Mouse (Mus musculus) C2C12 (cell line): Measurements from ENCODE around the gene Begain. TPM values are rescaled to one million over a fixed set of nuclear protein-coding genes. Genes with fewer than 3 reads are reported as not detected.

Experiments used
- H3K27me3 ChIP-seq: one replicate; pipeline ENCODE4 v1.6.1; 2011; ENCODE audit not compliant: control insufficient read depth, insufficient read depth, insufficient read length
- H3K36me3 ChIP-seq: one replicate; pipeline ENCODE4 v1.6.1; 2011; ENCODE audit not compliant: control insufficient read depth, insufficient read depth
- H3K4me3 ChIP-seq: one replicate; pipeline ENCODE4 v1.5.1; 2011; ENCODE audit warnings: mild to moderate bottlenecking, control low read depth; ENCODE audit not compliant: poor library complexity, insufficient read depth, severe bottlenecking
- H3K79me2 ChIP-seq: one replicate; pipeline ENCODE4 v1.6.1; 2011; ENCODE audit not compliant: control insufficient read depth, insufficient read depth
- H3K79me3 ChIP-seq: one replicate; pipeline ENCODE4 v1.6.1; 2011; ENCODE audit warnings: low read depth, control low read depth
- H3ac ChIP-seq: one replicate; pipeline ENCODE3; 2011; ENCODE audit warnings: low read depth; ENCODE audit not compliant: control insufficient read depth, insufficient read length
- CEBPB ChIP-seq: IDR thresholded peaks from one replicate; pipeline ENCODE4 v1.6.1; 2011; ENCODE audit warnings: low read depth, mild to moderate bottlenecking, control low read depth, moderate library complexity
- CTCF ChIP-seq: IDR thresholded peaks from one replicate; pipeline ENCODE4 v1.5.1; 2011; ENCODE audit not compliant: control insufficient read depth, insufficient read depth, insufficient read length
- FOSL1 ChIP-seq: IDR thresholded peaks from one replicate; pipeline ENCODE4 v1.8.0; 2011; ENCODE audit warnings: mild to moderate bottlenecking, low read length; ENCODE audit not compliant: poor library complexity, insufficient read depth, severe bottlenecking
- MAX ChIP-seq: IDR thresholded peaks from one replicate; pipeline ENCODE4 v1.6.1; 2011; ENCODE audit warnings: mild to moderate bottlenecking, control low read depth
- MYOD1 ChIP-seq: IDR thresholded peaks from one replicate; pipeline ENCODE4 v1.6.1; 2011; ENCODE audit warnings: low read depth; ENCODE audit not compliant: control insufficient read depth, insufficient read length
- MYOG ChIP-seq: IDR thresholded peaks from one replicate; pipeline ENCODE4 v1.6.1; 2011; ENCODE audit not compliant: control insufficient read depth, insufficient read length; ENCODE audit errors: extremely low read depth
- USF1 ChIP-seq: IDR thresholded peaks from one replicate; pipeline ENCODE4 v1.6.1; 2011; ENCODE audit warnings: low read depth, mild to moderate bottlenecking, control low read depth, moderate library complexity
- polyA plus RNA-seq: library from polyadenylated mRNA; unstranded; fragments of >200 nt; fragmentation: generic; extraction: Trizol; gene quantifications from one replicate; pipeline ENCODE4 v1.2.1, GENCODE M21; 2012; ENCODE audit warnings: missing spikeins

The Begain gene
- polyA plus RNA-seq, 1 experiment: 0.11 TPM

GRCm38 (mm10) chr12:109083476-109083875, 15.5 kb upstream of the Begain start:
- no peaks in the 10 kb centered on the region for H3K36me3 ChIP-seq
- no peaks in the 10 kb centered on the region for H3K79me3 ChIP-seq
- no peak overlapping the region for H3K4me3 ChIP-seq
- no peak overlapping the region for H3ac ChIP-seq
- TF ChIP-seq MAX: no peak
- H3K79me2 ChIP-seq: no peaks in the 10 kb centered on the region
- peaks cover 6% of the 10 kb centered on the region for H3K27me3 ChIP-seq

- H3ac ChIP-seq: no peak overlapping the region
- no peaks in the 10 kb centered on the region for H3K79me2 ChIP-seq
- no peaks in the 10 kb centered on the region for H3K79me3 ChIP-seq
- H3K36me3 ChIP-seq: no peaks in the 10 kb centered on the region
- no peak for TF ChIP-seq MYOG
- TF ChIP-seq MYOD1: no peak
- no peak for TF ChIP-seq CTCF
- peak; percentile 24 for TF ChIP-seq USF1
- TF ChIP-seq CEBPB: no peak
- H3K27me3 ChIP-seq: no peaks in the 10 kb centered on the region
- no peak overlapping the region for H3K4me3 ChIP-seq
Observed at GRCm38 (mm10) chr12:109077036-109077435, 9.0 kb upstream of the Begain start.

DNA sequence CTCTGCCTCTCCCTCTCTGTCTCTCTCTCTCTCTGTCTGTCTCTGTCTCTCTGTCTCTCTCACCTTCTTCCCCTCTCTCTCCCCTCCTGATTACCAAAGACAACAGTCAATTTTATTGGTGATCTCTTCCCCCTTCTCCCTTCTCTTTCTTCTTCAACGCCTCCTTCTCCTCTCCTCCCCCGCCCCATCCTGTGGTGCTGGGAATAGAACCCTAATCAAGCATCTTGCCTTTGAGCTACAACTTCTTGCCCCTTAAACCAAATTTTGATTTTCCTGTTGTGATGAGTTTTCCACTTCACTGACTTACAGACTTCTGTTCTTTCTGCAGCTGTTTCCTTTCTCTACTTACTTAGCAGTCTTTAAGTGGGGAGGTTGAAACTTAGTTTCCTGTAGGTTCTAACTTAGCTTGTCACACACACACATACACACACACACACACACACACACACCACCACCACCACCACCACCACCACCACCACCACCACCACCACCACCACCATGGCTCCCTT, 6.8 kb upstream of the Begain start:
- Histone ChIP-seq H3K27me3 (no peaks in the 10 kb centered on the region), H3K79me2 (no peaks in the 10 kb centered on the region), H3K79me3 (no peaks in the 10 kb centered on the region), H3K4me3 (no peak overlapping the region), H3ac (no peak overlapping the region), H3K36me3 (no peaks in the 10 kb centered on the region)
- TF ChIP-seq MYOD1 (no peak), MYOG (no peak), MAX (no peak), CEBPB (no peak), CTCF (no peak), USF1 (no peak), FOSL1 (no peak)

DNA sequence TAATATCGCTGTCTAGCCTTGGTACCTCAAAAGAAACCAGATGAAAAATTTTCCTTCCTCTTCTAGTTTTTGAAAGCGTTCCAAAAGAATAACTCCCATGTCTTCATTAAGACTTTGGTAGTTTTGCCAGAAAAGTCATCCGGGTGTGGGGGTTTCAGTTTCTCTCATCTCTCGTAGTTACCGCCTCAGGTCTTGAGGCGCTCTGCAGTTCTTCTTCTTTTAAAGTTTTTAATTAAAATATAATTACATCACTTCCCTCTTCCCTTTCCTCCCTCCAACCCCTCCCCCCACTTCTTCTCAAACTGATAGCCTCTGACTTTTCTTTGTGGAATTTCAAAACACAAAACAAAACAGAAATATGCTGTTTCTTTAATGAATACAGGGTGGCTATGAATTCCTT, 6.1 kb upstream of the Begain start:
- TF ChIP-seq MAX (no peak), MYOD1 (no peak), MYOG (no peak), CEBPB (no peak), FOSL1 (no peak)
- H3K4me3 ChIP-seq: no peak overlapping the region
- H3K79me3 ChIP-seq: no peaks in the 10 kb centered on the region
- peaks cover 3% of the 10 kb centered on the region for H3K27me3 ChIP-seq
- H3ac ChIP-seq: no peak overlapping the region
- no peaks in the 10 kb centered on the region for H3K36me3 ChIP-seq
- no peaks in the 10 kb centered on the region for H3K79me2 ChIP-seq

DNA sequence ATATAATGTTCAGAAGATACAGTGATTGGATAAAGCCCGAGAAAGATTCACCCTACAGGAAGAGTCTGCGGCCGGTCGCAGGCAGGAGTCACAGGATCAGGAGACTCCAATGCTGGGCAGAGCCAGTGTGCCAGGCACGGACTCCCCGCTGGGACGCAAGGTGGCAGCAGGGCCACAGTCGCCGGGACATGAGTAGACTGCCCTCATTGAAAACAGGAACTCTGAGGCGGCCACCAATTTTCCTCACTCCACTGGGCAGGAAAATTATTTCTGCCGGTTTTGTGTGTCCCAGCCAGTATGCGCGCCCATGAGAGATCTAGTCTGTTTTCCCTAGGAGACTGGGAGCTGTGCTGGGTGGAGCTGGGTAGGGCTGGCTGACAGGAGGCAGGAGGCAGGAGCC, 3.2 kb upstream of the Begain start:
- H3K4me3 ChIP-seq: no peak overlapping the region
- H3K36me3 ChIP-seq: no peaks in the 10 kb centered on the region
- no peak overlapping the region for H3ac ChIP-seq
- H3K79me3 ChIP-seq: no peaks in the 10 kb centered on the region
- no peaks in the 10 kb centered on the region for H3K79me2 ChIP-seq
- no peak for TF ChIP-seq MAX
- TF ChIP-seq MYOG: no peak
- TF ChIP-seq USF1: no peak
- TF ChIP-seq MYOD1: no peak
- no peak for TF ChIP-seq CTCF
- no peak for TF ChIP-seq CEBPB
- TF ChIP-seq FOSL1: no peak
- H3K27me3 ChIP-seq: peaks cover 8% of the 10 kb centered on the region

DNA sequence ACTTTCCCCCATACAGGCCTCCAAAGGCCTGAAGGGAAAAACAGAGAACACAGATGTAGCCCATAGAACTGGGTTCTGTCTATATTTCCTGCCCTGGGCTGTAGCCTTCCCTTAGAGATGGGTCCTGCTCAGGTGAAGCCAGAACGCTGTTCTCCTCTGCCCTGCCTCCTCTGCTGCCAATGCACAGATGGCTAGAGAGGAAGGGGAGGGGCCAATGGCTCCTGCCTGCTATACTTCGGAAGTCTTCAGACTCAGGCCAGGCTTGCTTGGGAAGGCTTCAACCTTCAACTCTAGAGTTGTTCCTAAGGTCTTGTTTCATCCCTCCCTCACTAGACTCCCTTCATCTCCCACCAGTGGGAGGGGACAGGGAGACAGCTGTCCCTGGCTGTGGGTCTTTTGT, 1.7 kb upstream of the Begain start:
- H3ac ChIP-seq: no peak overlapping the region
- no peak overlapping the region for H3K4me3 ChIP-seq
- peaks cover 8% of the 10 kb centered on the region for H3K27me3 ChIP-seq
- no peaks in the 10 kb centered on the region for H3K79me2 ChIP-seq
- no peaks in the 10 kb centered on the region for H3K36me3 ChIP-seq
- H3K79me3 ChIP-seq: no peaks in the 10 kb centered on the region
- no peak for TF ChIP-seq CEBPB
- TF ChIP-seq MYOG: no peak
- TF ChIP-seq MAX: no peak
- TF ChIP-seq FOSL1: no peak
- TF ChIP-seq USF1: no peak
